Mouse (Mus musculus) ovary, postnatal 14 days (tissue): ENCODE measurements around the gene Saa4.
A peak's percentile ranks its signal among the peaks of the same experiment; 100 is the strongest.
"Not testable (repeated sequence)": the region's sequence is repeated elsewhere in the genome, so short reads cannot be mapped to it uniquely, and the experiment has no call there.

Experiments used
- DNase-seq: peaks from one replicate; pipeline ENCODE4 v3.0.0; 2022; ENCODE audit warnings: low spot score

The Saa4 gene

GRCm38 (mm10) chr7:46715600-46715999 lies 16.8 kb downstream of the Saa4 start, which contains the start of gene Saa3:
Gene Saa3 (minus strand): TSS chr7:46715700.
- DNase-seq, result no peak

GRCm38 (mm10) chr7:46714518-46714917 lies 17.9 kb downstream of the Saa4 start:
- DNase-seq, result peak; percentile 54

GRCm38 (mm10) chr7:46712250-46712649 lies 20.2 kb downstream of the Saa4 start:
- DNase-seq, result no peak

- peak; percentile 82 for DNase-seq
These were observed 22.0 kb downstream of the Saa4 start, which contains the start of gene Saal1 for GRCm38 (mm10) chr7:46710390-46710844. Gene Saal1 (minus strand): TSS chr7:46710680.

GRCm38 (mm10) chr7:46700521-46701025 lies 31.8 kb downstream of the Saa4 start:
- DNase-seq, result no peak

GRCm38 (mm10) chr7:46696754-46697153 lies 35.6 kb downstream of the Saa4 start:
- DNase-seq, result no peak

GRCm38 (mm10) chr7:46686827-46687226 lies 45.6 kb downstream of the Saa4 start:
- DNase-seq, result no peak

- DNase-seq, result no peak
These were observed 51.7 kb downstream of the Saa4 start for GRCm38 (mm10) chr7:46680732-46681131.

GRCm38 (mm10) chr7:46679044-46679443 lies 53.4 kb downstream of the Saa4 start:
- DNase-seq, result not testable (repeated sequence)

GRCm38 (mm10) chr7:46678417-46678816 lies 54.0 kb downstream of the Saa4 start:
- DNase-seq, result no peak
